Mouse (Mus musculus) megakaryocyte, embryonic 14.5 days (primary cell): ENCODE measurements around the gene Pitpnm3.

Experiments used
- FLI1 ChIP-seq: IDR thresholded peaks from 2 replicates; pipeline ENCODE4 v1.6.1; 2012; ENCODE audit warnings: low read length, inconsistent platforms, mixed read lengths
- GATA1 ChIP-seq: IDR thresholded peaks from 3 replicates; pipeline ENCODE4 v1.6.1; 2012; ENCODE audit warnings: mixed read lengths, low read length, inconsistent platforms, borderline replicate concordance

- no peak for TF ChIP-seq GATA1
- no peak for TF ChIP-seq FLI1
Observed at GRCm38 (mm10) chr11:72098027-72098426, 37.6 kb downstream of the Pitpnm3 start.
